Mouse (Mus musculus) forebrain, embryonic 15.5 days (tissue): Measurements from ENCODE around the gene Mrpl35. TPM values are rescaled to one million over a fixed set of nuclear protein-coding genes. Genes with fewer than 3 reads are reported as not detected.

Experiments
- polyA plus RNA-seq: library from polyadenylated mRNA; unstranded; fragments of >200 nt; fragmentation: Nextera tagmentation; extraction: Ambion mirVana; gene quantifications from 2 replicates; pipeline ENCODE4 v1.2.1, GENCODE M21; 2015

Gene Mrpl35
- polyA plus RNA-seq, 1 experiment from 2014 or later, result 37.7 TPM

Other genes with a start within 250 kb of the Mrpl35 start
- gene Kdm3a, start 194.0 kb downstream of the Mrpl35 start, polyA plus RNA-seq, result 64.0 and 64.7 TPM in 2 replicates
- 182 and 188 TPM in 2 replicates for gene Reep1, start 119.4 kb downstream of the Mrpl35 start, polyA plus RNA-seq
- 149 and 151 TPM in 2 replicates for gene Immt, start 4.4 kb upstream of the Mrpl35 start, polyA plus RNA-seq
- 90.4 and 98.1 TPM in 2 replicates for gene Ptcd3, start 81.8 kb upstream of the Mrpl35 start, polyA plus RNA-seq
- 18.9 and 19.9 TPM in 2 replicates for gene Polr1a, start 82.1 kb upstream of the Mrpl35 start, polyA plus RNA-seq